Mouse (Mus musculus): ENCODE measurements around the gene Olfr391-ps.

Gene Olfr391-ps

GRCm38 (mm10) chr11:73802952-73803351 is at the start of gene Olfr391-ps:
Olfr391-ps (minus strand) TSS chr11:73803052.
- DNase-seq, result no peak

GRCm38 (mm10) chr11:73851354-73851753 is 48.5 kb upstream of the Olfr391-ps start, which contains the start of gene Olfr393:
Olfr393 (minus strand) TSS chr11:73851454.
- DNase-seq, result no peak

GRCm38 (mm10) chr11:73816949-73817348 is 14.1 kb upstream of the Olfr391-ps start, which contains the start of gene Olfr392:
Olfr392 (minus strand) TSS chr11:73817049.
- no peak for DNase-seq

- no peak for DNase-seq
Observed at GRCm38 (mm10) chr11:73782664-73783063, 20.2 kb downstream of the Olfr391-ps start, which contains the start of gene Olfr390. Olfr390 (plus strand) TSS chr11:73782964.

GRCm38 (mm10) chr11:73780613-73781012 is 22.2 kb downstream of the Olfr391-ps start, which contains the start of gene Olfr389:
Olfr389 (minus strand) TSS chr11:73780713.
- DNase-seq, result no peak

GRCm38 (mm10) chr11:73759115-73759514 is 43.7 kb downstream of the Olfr391-ps start:
- no peak for DNase-seq
